Mouse (Mus musculus) cerebellum, postnatal 10 days (tissue): ENCODE measurements around the gene Rps6ka2.
"Not testable (repeated sequence)": the region's sequence is repeated elsewhere in the genome, so short reads cannot be mapped to it uniquely, and the experiment has no call there.

Experiments
- DNase-seq, 2 experiments: peaks; one replicate each; pipeline ENCODE4 v3.0.0; 2021; ENCODE audit warnings: mixed read lengths in 2 of 2

Gene Rps6ka2

GRCm38 (mm10) chr17:7170304-7171295 lies 685 bp downstream of the Rps6ka2 start:
- no peak for DNase-seq

- DNase-seq, result no peak
These were observed 3.6 kb downstream of the Rps6ka2 start for GRCm38 (mm10) chr17:7173331-7174028.

- DNase-seq, result no peak
These were observed 5.4 kb downstream of the Rps6ka2 start for GRCm38 (mm10) chr17:7175293-7175692.

- no peak for DNase-seq
These were observed 6.5 kb downstream of the Rps6ka2 start for GRCm38 (mm10) chr17:7176394-7176793.

- DNase-seq, result no peak
These were observed 8.3 kb downstream of the Rps6ka2 start for GRCm38 (mm10) chr17:7178196-7178595.

- DNase-seq, result no peak
These were observed 12.3 kb downstream of the Rps6ka2 start for GRCm38 (mm10) chr17:7182187-7182586.

- not testable (repeated sequence) for DNase-seq
These were observed 17.1 kb downstream of the Rps6ka2 start for GRCm38 (mm10) chr17:7187037-7187436.

GRCm38 (mm10) chr17:7189425-7189824 lies 19.5 kb downstream of the Rps6ka2 start:
- no peak for DNase-seq

- DNase-seq, result no peak
These were observed 20.1 kb downstream of the Rps6ka2 start for GRCm38 (mm10) chr17:7189975-7190374.

- no peak for DNase-seq
These were observed 24.4 kb downstream of the Rps6ka2 start for GRCm38 (mm10) chr17:7194140-7194840.

GRCm38 (mm10) chr17:7197121-7197925 lies 27.4 kb downstream of the Rps6ka2 start:
- peak in 1 of 2 experiments; percentile 31 for DNase-seq

- no peak for DNase-seq
These were observed 35.0 kb downstream of the Rps6ka2 start for GRCm38 (mm10) chr17:7204771-7205406.

GRCm38 (mm10) chr17:7206434-7207145 lies 36.7 kb downstream of the Rps6ka2 start:
- no peak for DNase-seq

- no peak for DNase-seq
These were observed 40.7 kb downstream of the Rps6ka2 start for GRCm38 (mm10) chr17:7210648-7211047.

- DNase-seq, result no peak
These were observed 42.0 kb downstream of the Rps6ka2 start for GRCm38 (mm10) chr17:7211893-7212292.

GRCm38 (mm10) chr17:7213214-7213613 lies 43.3 kb downstream of the Rps6ka2 start:
- no peak for DNase-seq

- DNase-seq, result peak; percentile 44 to 51
These were observed 44.1 kb downstream of the Rps6ka2 start for GRCm38 (mm10) chr17:7214061-7214460.

GRCm38 (mm10) chr17:7217791-7218329 lies 47.9 kb downstream of the Rps6ka2 start:
- peak; percentile 80 to 82 for DNase-seq

- DNase-seq, result no peak
These were observed 48.5 kb downstream of the Rps6ka2 start for GRCm38 (mm10) chr17:7218396-7218795.

- peak in 1 of 2 experiments; percentile 52 for DNase-seq
These were observed 49.3 kb downstream of the Rps6ka2 start for GRCm38 (mm10) chr17:7219044-7219718.
